Mouse (Mus musculus) lung, adult 2 months (tissue): ENCODE results near the gene Pcbp2. TPM values are rescaled to one million over a fixed set of nuclear protein-coding genes. Genes with fewer than 3 reads are reported as not detected.

Experiments used
- DNase-seq: peaks from one replicate; pipeline ENCODE4 v3.0.0; 2022
- H3K4me1 ChIP-seq: fragments of 200-500 bp; 2 replicates; pipeline ENCODE4 v1.6.1; 2011; ENCODE audit warnings: low read length; ENCODE audit not compliant: control insufficient read depth, insufficient read depth
- H3K4me3 ChIP-seq: fragments of 200-500 bp; replicated peaks from 2 replicates; pipeline ENCODE3; 2011; ENCODE audit warnings: low read depth, mild to moderate bottlenecking, control low read depth, low read length; ENCODE audit errors: extremely low read depth
- CTCF ChIP-seq: fragments of 200-500 bp; IDR thresholded peaks from 2 replicates; pipeline ENCODE4 v1.5.1; 2011; ENCODE audit warnings: mild to moderate bottlenecking, low read length, control low read depth; ENCODE audit not compliant: insufficient read depth
- POLR2A ChIP-seq: fragments of 200-500 bp; IDR thresholded peaks from 2 replicates; pipeline ENCODE4 v1.6.1; 2011; ENCODE audit warnings: low read depth, mild to moderate bottlenecking, control low read depth, low read length, borderline replicate concordance; ENCODE audit errors: extremely low read depth
- WGBS: fragments of 180-500 bp; shearing (Covaris S2); methylation state at CpG from one replicate; pipeline ENCODE4 v1.1.7; 2018; 5-methylcytosine and 5-hydroxymethylcytosine counted together
- polyA plus RNA-seq: library from polyadenylated mRNA; depleted of rRNA; stranded (reverse); fragments of >200 nt; gene quantifications from 2 replicates; pipeline ENCODE4 v1.2.3, GENCODE M21; 2012

Gene Pcbp2
- polyA plus RNA-seq, 1 experiment, result 395 TPM

DNA sequence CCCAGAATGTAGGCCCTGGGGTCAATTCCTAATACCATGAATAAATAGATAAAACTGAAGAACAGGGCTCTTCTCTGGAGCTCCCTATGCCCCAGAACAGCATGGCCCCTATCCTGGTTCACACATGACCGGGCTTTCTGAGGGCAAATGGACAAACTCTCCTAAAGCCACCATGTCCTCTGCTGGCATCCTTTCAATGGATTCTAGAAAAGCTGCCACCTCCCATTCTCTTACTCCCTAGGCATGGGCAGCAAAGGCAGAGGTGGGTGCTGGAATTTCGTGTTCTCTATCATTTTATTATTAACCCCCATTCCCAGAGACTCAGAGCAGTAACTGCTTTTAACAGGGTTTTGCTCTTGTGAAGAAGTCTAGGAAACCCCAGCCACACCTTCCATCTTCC, 44.9 kb downstream of the Pcbp2 start:
- H3K4me3 ChIP-seq, result no peak overlapping the region
- WGBS, result 86% methylated on average over 2 of the region's 2 CpGs
- no peak for TF ChIP-seq CTCF
- TF ChIP-seq POLR2A, result no peak
- DNase-seq, result no peak
- peaks cover 8% of the 10 kb centered on the region for H3K4me1 ChIP-seq

DNA sequence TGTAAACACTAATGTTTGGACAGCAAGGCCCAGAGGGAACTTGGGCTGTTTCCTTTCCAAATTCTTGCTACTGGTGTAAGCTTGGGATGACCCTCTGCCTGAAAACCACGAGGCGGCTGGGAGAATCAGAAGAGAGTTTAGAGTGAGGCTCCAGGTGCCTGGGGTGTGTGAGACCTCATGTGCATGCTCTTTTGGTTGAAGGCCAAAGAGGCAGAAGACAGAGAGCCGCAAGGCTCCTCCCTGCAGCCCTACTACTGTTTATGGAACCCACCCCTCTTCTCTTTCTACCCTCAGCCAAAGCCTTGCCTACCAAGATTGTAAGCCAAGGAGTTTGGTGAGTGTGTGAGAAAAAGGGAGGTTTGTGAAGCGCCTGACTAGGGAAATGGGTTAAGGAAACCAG, 45.5 kb downstream of the Pcbp2 start:
- Histone ChIP-seq H3K4me3 (no peak overlapping the region), H3K4me1 (peaks cover 8% of the 10 kb centered on the region)
- DNase-seq, result no peak
- 56% methylated on average over 4 of the region's 4 CpGs for WGBS
- no peak for TF ChIP-seq CTCF
- TF ChIP-seq POLR2A, result no peak

DNA sequence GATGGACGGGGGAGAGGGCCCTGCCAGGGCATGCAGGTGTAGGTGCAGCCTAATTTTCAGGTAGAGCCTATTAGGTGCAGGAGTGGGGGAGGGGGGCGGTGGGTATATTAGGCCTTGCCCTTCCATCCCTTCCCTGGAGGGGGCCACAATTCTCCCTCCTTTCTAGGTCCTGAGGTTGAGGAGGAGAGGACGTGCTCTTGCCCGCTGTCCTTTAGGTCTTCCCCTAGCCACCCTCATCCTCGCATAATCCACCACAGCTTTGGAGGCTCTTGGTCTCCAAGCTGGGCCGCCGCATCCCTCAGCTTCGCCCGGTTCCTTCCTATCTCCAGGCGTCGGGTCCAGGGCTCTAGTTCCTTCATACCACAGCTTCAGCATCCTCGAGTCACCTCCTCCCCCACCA, 46.0 kb downstream of the Pcbp2 start:
- 9% methylated on average over 12 of the region's 12 CpGs for WGBS
- Histone ChIP-seq H3K4me1 (peaks cover 8% of the 10 kb centered on the region), H3K4me3 (peak overlapping the region; percentile 67)
- no peak for DNase-seq
- no peak for TF ChIP-seq POLR2A
- no peak for TF ChIP-seq CTCF

DNA sequence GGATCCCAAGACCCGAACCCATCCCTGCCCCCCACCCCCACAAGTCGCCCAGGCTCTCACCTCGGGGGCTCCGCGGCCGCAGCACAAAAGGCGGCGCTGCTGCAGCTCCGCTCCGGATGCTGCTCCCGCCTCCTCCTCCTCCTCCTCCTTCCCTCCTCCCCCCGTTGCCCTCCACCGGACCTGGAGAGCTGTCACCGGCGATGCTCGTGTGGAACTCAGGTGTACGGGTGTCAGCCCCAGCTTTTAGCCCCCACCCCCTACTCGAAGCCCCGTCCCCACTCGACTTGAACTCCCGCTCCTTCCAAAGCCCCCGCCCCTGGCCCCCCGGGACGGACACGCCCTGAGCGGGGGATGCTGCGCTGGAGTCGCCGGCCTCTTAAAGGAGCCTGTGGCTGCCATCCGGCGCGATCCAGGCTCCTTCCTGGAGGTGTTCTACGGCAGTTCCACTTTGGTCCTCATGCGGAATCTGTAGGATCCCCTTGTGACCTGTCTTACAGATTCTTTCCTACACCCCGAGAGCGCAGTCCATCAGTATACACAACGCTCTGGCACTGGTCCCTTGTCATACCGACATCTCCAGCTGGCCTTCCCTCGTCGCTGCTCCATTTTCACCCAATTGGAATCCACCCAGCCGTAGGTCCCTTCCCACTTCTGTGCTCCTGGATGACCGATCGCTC, 46.5 kb downstream of the Pcbp2 start, which contains the start of gene Map3k12:
Map3k12 (minus strand) TSS at position 337 of the 677 bp plus-strand sequence.
- H3K4me3 ChIP-seq, result peak within 1 kb of the TSS; percentile 70
- under 1% methylated on average over 43 of the region's 43 CpGs for WGBS
- TF ChIP-seq CTCF, result no peak
- no peak for TF ChIP-seq POLR2A
- H3K4me1 ChIP-seq, result peaks cover 8% of the 10 kb centered on the region
- peak; percentile 81 for DNase-seq

DNA sequence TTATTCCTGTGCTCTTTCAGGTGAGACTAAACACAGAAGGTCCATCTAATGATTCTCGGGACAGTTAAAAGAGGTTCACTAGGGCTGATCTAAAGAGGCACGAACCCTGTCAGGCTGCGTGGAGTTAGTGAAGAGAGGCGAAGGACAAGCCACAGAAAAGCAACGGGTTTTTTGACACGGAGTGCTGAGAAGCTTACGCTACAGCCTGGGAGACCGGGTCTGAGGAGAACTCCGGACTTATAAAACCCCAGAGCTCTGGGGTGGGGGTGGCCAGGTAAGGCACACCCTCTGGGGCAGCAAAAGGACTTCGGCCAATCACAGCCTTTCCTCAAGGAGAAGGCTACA, 47.3 kb downstream of the Pcbp2 start:
- Histone ChIP-seq H3K4me3 (peak overlapping the region; percentile 70), H3K4me1 (peaks cover 8% of the 10 kb centered on the region)
- TF ChIP-seq CTCF, result no peak
- peak; percentile 82; the same call in 1 of the 2 replicates for TF ChIP-seq POLR2A
- no peak for DNase-seq
- WGBS, result 1% methylated on average over 10 of the region's 10 CpGs

DNA sequence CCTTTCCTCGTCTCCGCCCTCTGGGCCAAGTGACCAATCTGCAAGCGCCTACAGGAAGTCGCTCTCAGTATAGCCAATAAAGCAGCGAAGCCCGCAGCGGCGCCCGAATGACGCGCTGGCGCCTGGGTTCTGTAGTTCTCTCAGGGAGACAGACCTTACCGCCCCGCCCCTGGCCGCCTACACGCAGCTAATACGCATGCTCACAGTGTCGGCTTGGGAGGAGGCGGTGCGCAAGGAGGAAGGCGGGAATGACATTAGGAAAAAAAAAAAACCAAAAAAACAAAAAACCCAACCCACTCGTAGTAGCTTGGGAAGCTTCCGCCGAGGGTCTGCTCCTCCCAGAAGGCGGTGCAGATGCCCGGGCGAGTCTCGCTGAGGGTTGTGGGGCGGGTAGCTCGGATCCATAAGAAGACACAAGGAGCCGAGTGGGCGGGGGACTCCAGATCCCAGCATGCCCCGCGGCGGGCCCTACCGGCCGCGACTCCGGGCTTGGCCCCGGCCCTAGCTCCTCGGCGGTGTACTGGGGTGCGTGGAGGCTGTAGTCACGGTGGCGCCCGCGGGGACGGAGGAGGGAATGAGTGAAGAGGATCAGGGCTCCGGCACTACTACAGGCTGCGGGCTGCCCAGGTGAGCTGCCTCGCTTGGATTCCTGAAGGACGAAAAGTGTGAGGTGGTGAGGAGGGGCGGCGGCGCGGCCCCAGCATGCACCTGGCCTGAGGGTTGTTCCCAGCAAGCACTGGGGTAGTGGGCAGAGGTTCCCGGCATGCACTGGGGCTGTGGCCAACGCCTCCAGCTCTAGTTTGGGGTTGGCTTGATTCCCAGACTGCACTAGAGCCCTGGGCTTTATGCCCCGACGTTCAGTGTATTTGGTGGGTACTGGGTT, 47.9 kb downstream of the Pcbp2 start, which contains the start of gene Tarbp2:
Tarbp2 (plus strand) TSS at position 217 of the 883 bp plus-strand sequence.
- Histone ChIP-seq H3K4me1 (peaks cover 8% of the 10 kb centered on the region), H3K4me3 (peak within 1 kb of the TSS; percentile 86)
- peak; percentile 98 for DNase-seq
- WGBS, result under 1% methylated on average over 58 of the region's 60 CpGs
- TF ChIP-seq CTCF, result no peak
- TF ChIP-seq POLR2A, result peak; percentile 27; the same call in 1 of the 2 replicates

DNA sequence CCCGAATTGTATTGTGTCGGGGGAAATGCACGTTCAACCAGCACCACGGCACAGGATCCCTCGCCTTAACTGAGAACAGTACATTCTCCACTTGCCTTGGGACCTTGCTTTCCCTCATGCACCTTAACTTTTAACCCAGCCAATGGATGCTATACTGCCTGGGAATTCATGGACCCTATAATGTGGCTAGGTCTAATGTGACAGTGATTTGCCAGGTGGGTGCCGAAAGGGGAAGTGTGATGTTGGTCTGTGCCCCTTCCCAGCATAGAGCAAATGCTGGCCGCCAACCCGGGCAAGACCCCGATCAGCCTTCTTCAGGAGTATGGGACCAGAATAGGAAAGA, 48.5 kb downstream of the Pcbp2 start:
- 4% methylated on average over 9 of the region's 9 CpGs for WGBS
- H3K4me3 ChIP-seq, result peak overlapping the region; percentile 86
- no peak for DNase-seq
- peaks cover 8% of the 10 kb centered on the region for H3K4me1 ChIP-seq
- TF ChIP-seq POLR2A, result no peak
- TF ChIP-seq CTCF, result no peak

DNA sequence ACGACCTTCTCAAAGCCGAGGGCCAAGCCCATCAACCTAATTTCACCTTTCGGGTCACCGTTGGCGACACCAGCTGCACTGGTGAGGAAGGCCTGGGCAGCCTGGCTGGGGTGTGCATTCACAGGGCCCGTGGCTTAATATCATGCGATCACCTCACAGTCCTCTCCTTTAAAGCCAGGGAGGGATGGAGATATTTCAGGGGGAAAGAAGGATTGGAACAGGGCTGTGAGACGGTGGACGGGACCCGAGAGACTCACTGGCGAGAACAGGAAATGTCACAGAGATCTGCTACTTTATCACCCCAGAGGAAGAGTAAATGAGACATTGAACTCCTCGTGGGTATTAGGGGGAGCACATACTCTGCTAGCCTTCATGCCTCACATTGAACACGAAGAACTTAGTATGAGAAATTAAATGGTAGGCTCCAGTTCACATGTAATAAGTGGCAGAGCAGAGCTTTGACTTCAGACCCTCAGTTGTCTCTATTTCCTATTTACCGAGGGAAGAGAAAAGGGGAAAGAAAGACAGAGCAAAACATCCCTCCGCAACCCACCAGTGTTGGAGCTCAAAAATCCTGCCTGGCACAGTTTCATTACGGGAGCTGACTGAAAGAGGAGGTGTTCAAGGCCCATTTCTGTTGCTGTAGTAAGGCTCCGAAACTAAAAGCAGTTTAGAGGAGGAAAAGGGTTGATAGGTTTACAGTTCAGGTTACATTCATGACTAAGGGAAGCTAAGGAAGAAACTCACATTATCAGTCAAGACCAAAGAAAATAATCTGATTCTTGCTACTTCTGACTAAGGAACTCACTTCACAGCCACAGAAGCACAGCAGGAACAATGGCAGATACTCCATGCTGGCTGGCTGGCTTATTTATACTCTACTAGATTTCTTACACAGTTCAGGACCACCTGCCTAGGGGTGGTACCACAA, 49.1 kb downstream of the Pcbp2 start:
- TF ChIP-seq CTCF, result no peak
- TF ChIP-seq POLR2A, result no peak
- Histone ChIP-seq H3K4me3 (no peak overlapping the region), H3K4me1 (peaks cover 8% of the 10 kb centered on the region)
- DNase-seq, result no peak
- 33% methylated on average over 17 of the region's 17 CpGs for WGBS

DNA sequence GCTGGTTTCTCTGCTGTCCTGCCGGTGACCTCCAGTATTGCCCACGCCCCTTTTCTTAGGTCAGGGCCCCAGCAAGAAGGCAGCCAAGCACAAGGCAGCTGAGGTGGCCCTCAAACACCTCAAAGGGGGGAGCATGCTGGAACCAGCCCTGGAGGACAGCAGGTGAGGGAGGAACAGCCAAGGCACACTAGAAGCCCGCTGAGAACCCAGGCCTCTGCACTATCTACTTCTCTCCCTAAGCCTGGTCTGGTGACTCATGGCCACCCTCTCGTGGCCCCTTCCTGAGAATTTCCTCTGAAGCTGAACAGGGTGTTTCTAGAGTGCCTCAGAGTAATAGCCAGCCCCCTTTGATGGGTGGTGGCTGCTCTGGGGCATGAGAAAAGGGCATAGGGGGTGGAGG, 50.1 kb downstream of the Pcbp2 start:
- TF ChIP-seq POLR2A (no peak), CTCF (no peak)
- 53% methylated on average over 4 of the region's 4 CpGs for WGBS
- H3K4me3 ChIP-seq, result no peak overlapping the region
- peaks cover 8% of the 10 kb centered on the region for H3K4me1 ChIP-seq
- DNase-seq, result no peak
